ENCODE assay signal across 9 mouse cellular contexts in genomic region chr4:143350047-143351015, GRCm38 (mm10). TPM values are rescaled to one million over a fixed set of nuclear protein-coding genes. Genes with fewer than 3 reads are reported as not detected.
A peak's percentile ranks its signal among the peaks of the same experiment; 100 is the strongest.
DNase-seq lines count a peak whose midpoint lies in the region; ATAC-seq and TF ChIP-seq lines count a peak whose summit lies in the region.
"Had no signal": no experiment of that assay in that cellular context is flagged by ENCODE, and none has a peak within 500 bp of the region (broad histone marks: within the 10 kb centered on the region; RNA-seq: fewer than 3 reads in every experiment).

No protein-coding gene starts in this region.

- H3K9ac ChIP-seq in forebrain, embryonic 16.5 days (replicated peaks; ENCODE audit: low read depth, low read length) = peak overlapping the region; percentile 48
- H3K9ac ChIP-seq in liver, postnatal 0 days (replicated peaks) = no peak overlapping the region

- H3K4me1 ChIP-seq in forebrain, embryonic 16.5 days (replicated peaks; ENCODE audit: control insufficient read depth, insufficient read depth, low read length) = peaks cover 15% of the 10 kb centered on the region
- no peaks in the 10 kb centered on the region; the same call in 1 of the 2 replicates for H3K4me1 ChIP-seq in liver, postnatal 0 days (ENCODE audit: insufficient read depth)

- H3K36me3 ChIP-seq in forebrain, embryonic 16.5 days (ENCODE audit: control insufficient read depth, insufficient read depth) = no peaks in the 10 kb centered on the region
- no peaks in the 10 kb centered on the region for H3K36me3 ChIP-seq in liver, postnatal 0 days (replicated peaks; ENCODE audit: insufficient read depth, low read length)

- H3K4me3 ChIP-seq in forebrain, embryonic 16.5 days (replicated peaks; ENCODE audit: low read length) = peak overlapping the region; percentile 50
- H3K4me3 ChIP-seq in liver, postnatal 0 days (ENCODE audit: low read depth, low read length) = no peak overlapping the region

- TF ChIP-seq CTCF in liver, postnatal 0 days (IDR thresholded peaks at IDR 0.05; ENCODE audit: low read depth) = no peak

- H3K27me3 ChIP-seq in forebrain, embryonic 16.5 days (replicated peaks; ENCODE audit: control insufficient read depth, insufficient read depth, low read length) = peaks cover 37% of the 10 kb centered on the region
- H3K27me3 ChIP-seq in liver, postnatal 0 days (ENCODE audit: insufficient read depth, low read length) = peaks cover 33% of the 10 kb centered on the region

- TF ChIP-seq EP300 in liver, postnatal 0 days (IDR thresholded peaks at IDR 0.05; ENCODE audit: low read depth) = no peak

- peak overlapping the region; percentile 96 for H3K4me2 ChIP-seq in forebrain, embryonic 16.5 days (ENCODE audit: low read length)
- peak overlapping the region; percentile 38; the same call in 1 of the 2 replicates for H3K4me2 ChIP-seq in liver, postnatal 0 days (ENCODE audit: low read depth, low read length)

- H3K9me3 ChIP-seq in forebrain, embryonic 16.5 days (ENCODE audit: control insufficient read depth, low read length) = no peaks in the 10 kb centered on the region
- H3K9me3 ChIP-seq in liver, postnatal 0 days (ENCODE audit: low read length) = no peaks in the 10 kb centered on the region

- ATAC-seq in forebrain, embryonic 16.5 days = peak; percentile 36; the same call in 1 of the 2 replicates
- ATAC-seq in liver, postnatal 0 days = no peak

- no peak overlapping the region for H3K27ac ChIP-seq in forebrain, embryonic 16.5 days (ENCODE audit: low read length)
- H3K27ac ChIP-seq in liver, postnatal 0 days (ENCODE audit: low read depth) = no peak overlapping the region
- H3K27ac ChIP-seq: macrophage had no signal

- peak; percentile 19 to 30 for DNase-seq in layer of hippocampus, postnatal 10 days (ENCODE audit: low spot score in 2 of 2)
- DNase-seq in layer of hippocampus, adult 11-12 months (ENCODE audit: low spot score) = no peak
- DNase-seq in cerebellum, adult 9-10 months = peak; percentile 44
- no peak for DNase-seq in liver, postnatal 0 days
- DNase-seq in urinary bladder, adult 2 months (ENCODE audit: low spot score) = no peak
- no peak for DNase-seq in spleen, postnatal 36 days (ENCODE audit: low spot score in 2 of 2)

- WGBS in forebrain, embryonic 16.5 days = 3% methylated on average over 71 of the region's 72 CpGs
- 5% methylated on average over 64 of the region's 72 CpGs for WGBS in liver, postnatal 0 days (ENCODE audit: insufficient replicate concordance)

RNA-seq across cellular contexts. Expression of gene Lrrc38, which starts 0.8 kb away (rescaled TPM):
- total RNA-seq in layer of hippocampus, postnatal 10 days (2021) = 1 to 10 TPM in 1 of 2 experiments, under 1 TPM in 1; 0.78 to 1.0 TPM
- polyA plus RNA-seq in forebrain, embryonic 16.5 days (2015; fragmentation: Nextera tagmentation; extraction: Ambion mirVana) = 0.09 and 0.17 TPM in 2 replicates
- polyA plus RNA-seq in liver, postnatal 0 days (2015; fragmentation: Nextera tagmentation; extraction: Ambion mirVana) = not detected in 2 replicates
- polyA plus RNA-seq in urinary bladder, adult 2 months (2012; rRNA removed) = 0.04 TPM in 1 of 2 replicates, not detected in the other
- polyA plus RNA-seq: macrophage had no signal

RNA-seq across cellular contexts. Expression of gene Pramel1, which starts 43.9 kb away (rescaled TPM):
- under 1 TPM in 1 of 2 experiments, not detected in 1; 0.11 TPM for total RNA-seq in layer of hippocampus, postnatal 10 days (2021)
- polyA plus RNA-seq in forebrain, embryonic 16.5 days (2015; fragmentation: Nextera tagmentation; extraction: Ambion mirVana) = not detected in 2 replicates
- not detected in 2 replicates for polyA plus RNA-seq in liver, postnatal 0 days (2015; fragmentation: Nextera tagmentation; extraction: Ambion mirVana)
- not detected in 2 replicates for polyA plus RNA-seq in urinary bladder, adult 2 months (2012; rRNA removed)
- total RNA-seq: adrenal gland, adult 18-20 months had no signal
- polyA plus RNA-seq: macrophage had no signal

RNA-seq across cellular contexts. Expression of gene Pdpn, which starts 51.0 kb away (rescaled TPM):
- total RNA-seq in layer of hippocampus, postnatal 10 days (2021) = 10 to 100 TPM; 16.0 to 18.3 TPM
- polyA plus RNA-seq in forebrain, embryonic 16.5 days (2015; fragmentation: Nextera tagmentation; extraction: Ambion mirVana) = 41.3 and 53.3 TPM in 2 replicates
- polyA plus RNA-seq in liver, postnatal 0 days (2015; fragmentation: Nextera tagmentation; extraction: Ambion mirVana) = 1.6 TPM in 2 replicates
- 64.0 and 72.1 TPM in 2 replicates for polyA plus RNA-seq in urinary bladder, adult 2 months (2012; rRNA removed)

Comparison
In these comparisons a context has a peak if more than half of its experiments do, and no peak if none do; other contexts are left out.
1. DNase-seq: peak in layer of hippocampus, postnatal 10 days (2 of 2) and cerebellum, adult 9-10 months (single experiment); none in layer of hippocampus, adult 11-12 months (single experiment), liver, postnatal 0 days (single experiment), urinary bladder, adult 2 months (single experiment) and spleen, postnatal 36 days (0 of 2).
2. RNA of gene Pdpn, which starts 51.0 kb away (polyA plus RNA-seq): 64.0 to 72.1 TPM in urinary bladder, adult 2 months and 41.3 to 53.3 TPM in forebrain, embryonic 16.5 days; 1.6 TPM in liver, postnatal 0 days; every median in the first group is over 10 times any median in the second.